Mouse (Mus musculus) embryo, embryonic 10.5 days (tissue): ENCODE data around the gene Rcan2.

Experiments
- DNase-seq: peaks from one replicate; pipeline ENCODE4 v3.0.0-alpha.2; 2015; ENCODE audit warnings: low spot score

Gene Rcan2

GRCm38 (mm10) chr17:43917143-43917542, 116.0 kb downstream of the Rcan2 start:
- DNase-seq = no peak

- DNase-seq = no peak
These were observed 128.7 kb downstream of the Rcan2 start for GRCm38 (mm10) chr17:43929856-43930255.

GRCm38 (mm10) chr17:43931731-43932130, 130.6 kb downstream of the Rcan2 start:
- DNase-seq = no peak

GRCm38 (mm10) chr17:43934056-43934455, 132.9 kb downstream of the Rcan2 start:
- no peak for DNase-seq

- DNase-seq = peak; percentile 44
These were observed 151.1 kb downstream of the Rcan2 start for GRCm38 (mm10) chr17:43952219-43952618.

- DNase-seq = peak; percentile 34
These were observed 151.7 kb downstream of the Rcan2 start for GRCm38 (mm10) chr17:43952661-43953534.

- peak; percentile 7 for DNase-seq
These were observed 152.4 kb downstream of the Rcan2 start for GRCm38 (mm10) chr17:43953535-43953918.

- no peak for DNase-seq
These were observed 158.6 kb downstream of the Rcan2 start for GRCm38 (mm10) chr17:43959797-43960196.

GRCm38 (mm10) chr17:43969943-43970342, 168.8 kb downstream of the Rcan2 start:
- DNase-seq = no peak

- DNase-seq = no peak
These were observed 176.4 kb downstream of the Rcan2 start for GRCm38 (mm10) chr17:43977572-43977971.

GRCm38 (mm10) chr17:43979925-43980324, 178.8 kb downstream of the Rcan2 start:
- DNase-seq = no peak

- no peak for DNase-seq
These were observed 181.4 kb downstream of the Rcan2 start for GRCm38 (mm10) chr17:43982505-43982904.

GRCm38 (mm10) chr17:43989334-43989945, 188.3 kb downstream of the Rcan2 start:
- DNase-seq = no peak

- DNase-seq = peak; percentile 71
These were observed 189.8 kb downstream of the Rcan2 start for GRCm38 (mm10) chr17:43990957-43991383.

- DNase-seq = peak; percentile 56
These were observed 192.9 kb downstream of the Rcan2 start for GRCm38 (mm10) chr17:43994080-43994479.

- DNase-seq = no peak
These were observed 196.4 kb downstream of the Rcan2 start for GRCm38 (mm10) chr17:43997514-43997913.

GRCm38 (mm10) chr17:43998095-43998494, 196.9 kb downstream of the Rcan2 start:
- DNase-seq = no peak

GRCm38 (mm10) chr17:44004401-44004800, 203.2 kb downstream of the Rcan2 start:
- DNase-seq = no peak

GRCm38 (mm10) chr17:44007411-44007810, 206.3 kb downstream of the Rcan2 start:
- DNase-seq = no peak

GRCm38 (mm10) chr17:44011917-44012316, 210.8 kb downstream of the Rcan2 start:
- no peak for DNase-seq

GRCm38 (mm10) chr17:44013756-44014510, 212.8 kb downstream of the Rcan2 start:
- no peak for DNase-seq

GRCm38 (mm10) chr17:44016314-44016713, 215.2 kb downstream of the Rcan2 start:
- DNase-seq = no peak
